Mouse (Mus musculus): ENCODE measurements around the gene Tfr2. TPM values are rescaled to one million over a fixed set of nuclear protein-coding genes. Genes with fewer than 3 reads are reported as not detected.
A peak's percentile ranks its signal among the peaks of the same experiment; 100 is the strongest.

Tfr2 gene
- polyA plus RNA-seq (2015; fragmentation: Nextera tagmentation; extraction: Ambion mirVana), result 3.0 and 3.2 TPM in 2 replicates

DNA sequence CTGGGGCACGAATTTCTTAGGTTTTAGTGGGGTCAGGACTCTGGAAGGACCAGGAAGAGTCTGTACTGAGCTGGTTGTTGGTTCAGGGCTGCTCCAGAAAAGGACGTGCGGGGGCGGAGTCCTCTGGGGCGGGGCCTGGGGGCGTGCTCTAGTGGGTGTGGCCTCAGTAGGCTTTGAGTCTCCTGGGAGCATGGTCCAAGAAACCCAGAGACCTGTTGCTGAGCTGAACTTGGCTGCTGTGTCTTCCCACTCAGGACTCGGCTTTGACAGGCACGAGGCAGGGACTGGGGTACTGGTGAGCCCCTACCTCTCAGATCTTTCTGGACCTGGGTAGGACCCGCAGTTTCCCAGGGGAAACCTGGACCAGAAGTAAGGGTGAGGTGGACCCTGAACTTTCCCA lies at the start of gene Tfr2:
Gene Tfr2 (plus strand): TSS at position 176 of the 400 bp plus-strand sequence.
- Histone ChIP-seq H3K36me3 (peaks cover 31% of the 10 kb centered on the region), H3K9ac (no peak within 1 kb of the TSS), H3K9me3 (no peaks in the 10 kb centered on the region), H3K27ac (replicated peaks) (no peak within 1 kb of the TSS), H3K4me1 (replicated peaks) (0 out of 2 replicates have a peak, but pooled peaks cover 5% of the 10 kb centered on the region), H3K27me3 (peaks cover 6% of the 10 kb centered on the region; the same call in 1 of the 2 replicates), H3K4me2 (no peak within 1 kb of the TSS), H3K4me3 (no peak within 1 kb of the TSS)
- no peak for ATAC-seq (ENCODE audit: low read depth)
- 30% methylated on average over 9 of the region's 9 CpGs for WGBS

GRCm38 (mm10) chr5:137521861-137522260 lies 47.8 kb upstream of the Tfr2 start:
- WGBS, result 80% methylated on average over 9 of the region's 9 CpGs
- H3K4me3 ChIP-seq, result no peak overlapping the region
- H3K27ac ChIP-seq (replicated peaks), result no peak overlapping the region
- no peaks in the 10 kb centered on the region for H3K27me3 ChIP-seq
- H3K9me3 ChIP-seq, result no peaks in the 10 kb centered on the region
- ATAC-seq (ENCODE audit: low read depth), result no peak
- peaks cover 94% of the 10 kb centered on the region for H3K36me3 ChIP-seq
- no peak overlapping the region for H3K9ac ChIP-seq
- no peak overlapping the region for H3K4me2 ChIP-seq
- peaks cover 19% of the 10 kb centered on the region for H3K4me1 ChIP-seq (replicated peaks)

DNA sequence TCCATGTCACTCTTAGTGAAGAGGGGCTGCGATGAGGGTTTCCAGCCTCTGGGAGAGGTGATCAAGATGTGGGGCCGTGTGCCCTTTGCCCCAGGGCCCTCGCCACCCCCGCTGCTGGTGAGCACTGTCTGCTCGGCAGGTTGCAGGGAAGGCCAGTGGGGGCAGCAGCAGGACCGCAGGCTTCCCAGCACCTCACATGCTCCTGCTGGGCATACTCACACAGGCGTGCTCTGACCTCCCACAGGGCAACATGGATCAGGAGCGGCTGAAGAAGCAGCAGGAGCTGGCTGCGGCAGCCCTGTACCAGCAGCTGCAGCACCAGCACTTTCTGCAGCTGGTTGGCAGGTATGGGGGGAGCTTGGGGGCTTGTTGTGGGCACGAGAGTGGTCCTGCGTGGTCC lies 46.9 kb upstream of the Tfr2 start:
- Histone ChIP-seq H3K4me2 (no peak overlapping the region), H3K36me3 (peaks cover 98% of the 10 kb centered on the region), H3K4me1 (replicated peaks) (peaks cover 19% of the 10 kb centered on the region), H3K4me3 (no peak overlapping the region), H3K9me3 (no peaks in the 10 kb centered on the region), H3K27ac (replicated peaks) (no peak overlapping the region), H3K27me3 (no peaks in the 10 kb centered on the region), H3K9ac (no peak overlapping the region)
- 71% methylated on average over 11 of the region's 11 CpGs for WGBS
- no peak for ATAC-seq (ENCODE audit: low read depth)

- 80% methylated on average over 25 of the region's 25 CpGs for WGBS
- no peak for ATAC-seq (ENCODE audit: low read depth)
- Histone ChIP-seq H3K27me3 (no peaks in the 10 kb centered on the region), H3K4me2 (no peak overlapping the region), H3K4me1 (replicated peaks) (peaks cover 29% of the 10 kb centered on the region), H3K36me3 (peaks cover 100% of the 10 kb centered on the region), H3K9ac (no peak overlapping the region), H3K27ac (replicated peaks) (0 out of 2 replicates have a peak overlapping the region, but pooled peaks have one; percentile 13), H3K4me3 (no peak overlapping the region), H3K9me3 (no peaks in the 10 kb centered on the region)
These were observed 46.0 kb upstream of the Tfr2 start for GRCm38 (mm10) chr5:137523396-137524250.

DNA sequence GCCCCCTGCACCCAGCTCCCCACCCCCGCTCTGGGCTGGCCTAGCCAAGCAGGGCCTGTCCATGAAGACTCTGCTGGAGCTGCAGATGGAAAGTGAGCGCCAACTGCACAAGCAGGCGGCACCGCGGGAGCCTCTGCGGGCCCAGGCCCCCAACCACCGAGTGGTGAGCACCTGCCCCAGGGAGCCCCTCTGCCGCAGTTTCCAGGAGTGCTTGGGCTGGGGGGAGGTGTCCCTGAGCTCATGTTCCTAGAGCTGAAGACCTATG lies 45.5 kb upstream of the Tfr2 start:
- no peak for ATAC-seq (ENCODE audit: low read depth)
- H3K27me3 ChIP-seq, result no peaks in the 10 kb centered on the region
- no peaks in the 10 kb centered on the region for H3K9me3 ChIP-seq
- peaks cover 100% of the 10 kb centered on the region for H3K36me3 ChIP-seq
- H3K27ac ChIP-seq (replicated peaks), result no peak overlapping the region
- H3K4me2 ChIP-seq, result no peak overlapping the region
- no peak overlapping the region for H3K4me3 ChIP-seq
- peaks cover 33% of the 10 kb centered on the region for H3K4me1 ChIP-seq (replicated peaks)
- no peak overlapping the region for H3K9ac ChIP-seq
- 87% methylated on average over 8 of the region's 8 CpGs for WGBS

DNA sequence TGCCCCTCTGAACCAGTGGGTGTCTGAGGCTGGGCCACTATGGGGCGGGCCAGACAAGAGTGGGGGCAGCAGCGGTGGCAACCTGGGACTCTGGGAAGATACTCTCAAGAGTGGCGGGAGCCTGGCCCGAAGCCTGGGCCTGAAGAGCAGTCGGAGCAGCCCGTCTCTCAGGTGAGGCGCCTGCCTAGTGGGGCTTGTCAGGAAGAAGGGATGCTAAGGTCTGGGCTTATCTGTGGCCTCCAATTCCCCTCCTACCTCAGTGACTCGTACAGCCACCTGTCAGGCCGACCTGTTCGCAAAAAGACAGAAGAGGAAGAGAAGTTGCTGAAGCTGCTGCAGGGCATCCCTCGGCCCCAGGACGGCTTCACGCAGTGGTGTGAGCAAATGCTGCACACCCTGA lies 45.0 kb upstream of the Tfr2 start:
- Histone ChIP-seq H3K27ac (replicated peaks) (no peak overlapping the region), H3K4me3 (no peak overlapping the region), H3K4me2 (no peak overlapping the region), H3K9ac (no peak overlapping the region), H3K36me3 (peaks cover 100% of the 10 kb centered on the region), H3K27me3 (no peaks in the 10 kb centered on the region), H3K9me3 (no peaks in the 10 kb centered on the region), H3K4me1 (replicated peaks) (peaks cover 38% of the 10 kb centered on the region)
- ATAC-seq (ENCODE audit: low read depth), result no peak
- WGBS, result 91% methylated on average over 13 of the region's 13 CpGs

DNA sequence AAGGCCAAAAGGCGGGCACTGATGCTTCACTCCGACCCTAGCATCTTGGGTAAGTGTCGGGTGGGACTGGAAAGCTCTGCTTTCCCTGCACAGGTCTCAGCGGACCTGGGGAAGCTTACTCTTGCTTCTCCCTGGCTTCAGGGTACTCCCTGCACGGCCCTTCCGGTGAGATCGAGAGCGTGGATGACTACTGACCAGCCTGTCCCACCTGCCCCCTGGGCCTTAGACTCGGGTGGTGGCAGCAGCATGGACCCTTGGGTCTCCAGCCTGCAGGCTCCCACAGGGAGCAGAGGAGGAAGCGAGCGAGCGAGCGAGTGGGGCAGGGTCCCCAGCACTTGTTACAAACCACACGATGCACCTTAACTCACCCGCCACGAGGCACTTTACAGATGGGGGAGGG lies 44.1 kb upstream of the Tfr2 start:
- 71% methylated on average over 16 of the region's 16 CpGs for WGBS
- ATAC-seq (ENCODE audit: low read depth), result no peak
- Histone ChIP-seq H3K9ac (0 out of 2 replicates have a peak overlapping the region, but pooled peaks have one; percentile 0), H3K9me3 (no peaks in the 10 kb centered on the region), H3K4me2 (no peak overlapping the region), H3K36me3 (peaks cover 97% of the 10 kb centered on the region), H3K4me3 (peak overlapping the region; percentile 1; the same call in 1 of the 2 replicates), H3K27me3 (no peaks in the 10 kb centered on the region), H3K27ac (replicated peaks) (0 out of 2 replicates have a peak overlapping the region, but pooled peaks have one; percentile 14), H3K4me1 (replicated peaks) (peaks cover 46% of the 10 kb centered on the region)

- no peak for ATAC-seq (ENCODE audit: low read depth)
- Histone ChIP-seq H3K4me2 (no peak overlapping the region), H3K36me3 (peaks cover 89% of the 10 kb centered on the region), H3K9ac (peak overlapping the region; percentile 38; the same call in 1 of the 2 replicates), H3K9me3 (no peaks in the 10 kb centered on the region), H3K27me3 (no peaks in the 10 kb centered on the region), H3K27ac (replicated peaks) (peak overlapping the region; percentile 68), H3K4me3 (no peak overlapping the region), H3K4me1 (replicated peaks) (peaks cover 47% of the 10 kb centered on the region)
- WGBS, result 33% methylated on average over 16 of the region's 16 CpGs
These were observed 43.3 kb upstream of the Tfr2 start for GRCm38 (mm10) chr5:137526192-137526936.

GRCm38 (mm10) chr5:137527413-137527812 lies 42.2 kb upstream of the Tfr2 start:
- Histone ChIP-seq H3K9me3 (no peaks in the 10 kb centered on the region), H3K4me2 (no peak overlapping the region), H3K27ac (replicated peaks) (peak overlapping the region; percentile 28; the same call in 1 of the 2 replicates), H3K9ac (peak overlapping the region; percentile 3; the same call in 1 of the 2 replicates), H3K27me3 (no peaks in the 10 kb centered on the region), H3K4me3 (no peak overlapping the region), H3K4me1 (replicated peaks) (peaks cover 47% of the 10 kb centered on the region), H3K36me3 (peaks cover 78% of the 10 kb centered on the region)
- 23% methylated on average over 1 of the region's 1 CpGs for WGBS
- no peak for ATAC-seq (ENCODE audit: low read depth)

DNA sequence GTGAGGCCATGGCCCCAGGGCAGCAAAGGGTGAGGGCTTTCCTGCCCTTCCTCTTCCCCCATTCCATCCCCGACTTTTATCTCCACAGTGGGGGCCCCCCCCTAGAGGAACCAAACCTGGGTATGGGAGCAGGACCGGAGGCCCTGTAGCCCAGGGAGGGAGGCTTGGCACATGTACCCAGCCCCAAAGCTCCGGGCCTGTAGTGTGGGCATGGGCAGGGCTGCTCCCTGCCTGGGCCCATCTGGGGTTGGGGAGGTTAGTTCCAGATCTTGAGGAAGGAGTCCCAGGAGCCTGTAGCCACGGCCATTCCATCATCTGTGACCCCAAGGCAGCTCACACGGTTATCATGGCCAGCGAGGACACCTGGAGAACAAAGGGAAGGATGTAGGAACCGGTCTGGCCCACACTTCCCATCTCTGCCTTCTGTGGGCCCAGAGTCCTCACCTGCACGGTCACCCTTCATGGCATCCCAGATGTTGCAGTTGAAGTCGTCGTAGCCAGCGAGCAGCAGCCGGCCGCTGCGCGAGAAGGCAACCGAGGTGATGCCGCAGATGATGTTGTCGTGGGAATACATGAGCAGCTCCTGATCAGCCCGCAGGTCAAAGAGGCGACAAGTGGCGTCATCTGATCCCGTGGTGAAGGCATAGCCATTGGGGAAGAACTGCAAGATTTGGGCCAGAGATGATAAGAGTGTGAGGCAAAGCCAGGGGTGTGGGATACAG lies 41.2 kb upstream of the Tfr2 start:
- 85% methylated on average over 22 of the region's 22 CpGs for WGBS
- ATAC-seq (ENCODE audit: low read depth), result no peak
- H3K27ac ChIP-seq (replicated peaks), result 0 out of 2 replicates have a peak overlapping the region, but pooled peaks have one; percentile 18
- peaks cover 47% of the 10 kb centered on the region for H3K4me1 ChIP-seq (replicated peaks)
- no peak overlapping the region for H3K9ac ChIP-seq
- peaks cover 68% of the 10 kb centered on the region for H3K36me3 ChIP-seq
- H3K4me2 ChIP-seq, result no peak overlapping the region
- 0 out of 2 replicates have a peak overlapping the region, but pooled peaks have one; percentile 89 for H3K4me3 ChIP-seq
- H3K9me3 ChIP-seq, result no peaks in the 10 kb centered on the region
- H3K27me3 ChIP-seq, result no peaks in the 10 kb centered on the region

DNA sequence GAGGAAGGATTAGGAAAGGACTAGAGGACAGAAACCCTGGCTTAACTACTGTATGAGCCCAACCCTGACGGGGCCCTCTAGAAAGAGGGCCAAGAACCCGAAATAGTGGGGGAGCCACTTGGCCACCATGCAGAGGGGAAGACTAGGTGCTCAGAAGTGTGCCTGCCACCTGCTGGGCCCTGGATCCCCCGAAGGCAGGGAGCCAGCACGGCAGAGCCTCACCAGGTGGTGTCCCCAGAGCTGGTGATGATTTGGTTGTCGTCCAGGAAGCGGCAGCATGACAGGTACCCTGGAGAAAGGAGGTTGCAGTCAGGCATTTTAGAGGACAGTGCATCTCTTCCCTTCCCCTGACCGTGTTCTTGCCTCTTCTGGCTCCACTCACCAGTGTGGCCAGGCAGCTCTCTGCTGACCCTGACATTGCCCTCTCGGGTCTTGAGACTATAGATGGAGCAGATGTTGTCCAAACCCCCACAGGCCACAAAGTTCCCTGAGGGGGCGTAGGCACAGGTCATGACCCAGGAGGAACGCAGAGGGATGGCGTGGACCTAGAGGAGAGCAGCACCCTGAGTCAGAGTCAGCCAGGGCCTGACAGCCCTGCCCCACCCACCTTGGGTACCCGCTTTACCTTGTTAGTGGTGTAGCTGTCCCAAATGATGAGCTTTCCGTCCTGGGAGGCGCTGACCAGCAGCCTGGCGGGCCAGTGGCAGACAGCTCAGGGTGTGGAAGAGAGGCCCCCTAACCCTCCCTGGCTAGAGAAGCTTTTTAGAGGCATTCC lies 40.2 kb upstream of the Tfr2 start:
- H3K27me3 ChIP-seq, result no peaks in the 10 kb centered on the region
- ATAC-seq (ENCODE audit: low read depth), result no peak
- peak overlapping the region; percentile 97 for H3K27ac ChIP-seq (replicated peaks)
- WGBS, result 72% methylated on average over 15 of the region's 15 CpGs
- H3K4me2 ChIP-seq, result peak overlapping the region; percentile 96
- H3K4me1 ChIP-seq (replicated peaks), result peaks cover 47% of the 10 kb centered on the region
- no peaks in the 10 kb centered on the region for H3K9me3 ChIP-seq
- peak overlapping the region; percentile 96 for H3K9ac ChIP-seq
- H3K4me3 ChIP-seq, result peak overlapping the region; percentile 89
- peaks cover 58% of the 10 kb centered on the region for H3K36me3 ChIP-seq

All from neural tube, embryonic 13.5 days (tissue).